Mouse (Mus musculus) gastrocnemius, postnatal 36 days (tissue): ENCODE data around the gene Defb19. TPM values are rescaled to one million over a fixed set of nuclear protein-coding genes. Genes with fewer than 3 reads are reported as not detected.

Experiments used
- DNase-seq, 2 experiments: peaks; one replicate each; pipeline ENCODE4 v3.0.0; 2022
- intact Hi-C: fragments of 180-260 bp; cut with DNase I; formaldehyde crosslinking; loops from one replicate; pipeline ENCODE4 v1.15.1; 2025
- long read RNA-seq, 2 experiments: library from polyadenylated mRNA; stranded (forward); transcript quantifications; one replicate each; pipeline ENCODE4 v2.0.0; 2021
- total RNA-seq, 2 experiments: library from RNA; stranded (reverse); gene quantifications; 2 replicates each; pipeline ENCODE4 v1.2.3; 2021

The Defb19 gene
- total RNA-seq: not detected
- long read RNA-seq, experiment 1: 0 reads
- long read RNA-seq, experiment 2: 0 reads

- no peak for DNase-seq
- intact Hi-C loops: no loop called here
These were observed at the start of gene Defb19 for GRCm38 (mm10) chr2:152580107-152580506. Gene Defb19 (minus strand): TSS chr2:152580312.

- intact Hi-C loops: no loop called here
- no peak for DNase-seq
These were observed 49.8 kb upstream of the Defb19 start for GRCm38 (mm10) chr2:152629904-152630303.

GRCm38 (mm10) chr2:152629239-152629638, 49.1 kb upstream of the Defb19 start:
- intact Hi-C loops: no loop called here

GRCm38 (mm10) chr2:152628066-152628465, 48.0 kb upstream of the Defb19 start:
- intact Hi-C loops: no loop called here
- no peak for DNase-seq

More at GRCm38 (mm10) chr2:152629239-152629638, 49.1 kb upstream of the Defb19 start:
- no peak for DNase-seq

- intact Hi-C loops: no loop called here
- peak in 1 of 2 experiments; percentile 22 for DNase-seq
These were observed 46.9 kb upstream of the Defb19 start, which contains the start of gene Rem1 for GRCm38 (mm10) chr2:152626774-152627591. Gene Rem1 (plus strand): TSS chr2:152626951.

- intact Hi-C loops: no loop called here
- DNase-seq: no peak
These were observed 45.1 kb upstream of the Defb19 start for GRCm38 (mm10) chr2:152625256-152625655.

DNA sequence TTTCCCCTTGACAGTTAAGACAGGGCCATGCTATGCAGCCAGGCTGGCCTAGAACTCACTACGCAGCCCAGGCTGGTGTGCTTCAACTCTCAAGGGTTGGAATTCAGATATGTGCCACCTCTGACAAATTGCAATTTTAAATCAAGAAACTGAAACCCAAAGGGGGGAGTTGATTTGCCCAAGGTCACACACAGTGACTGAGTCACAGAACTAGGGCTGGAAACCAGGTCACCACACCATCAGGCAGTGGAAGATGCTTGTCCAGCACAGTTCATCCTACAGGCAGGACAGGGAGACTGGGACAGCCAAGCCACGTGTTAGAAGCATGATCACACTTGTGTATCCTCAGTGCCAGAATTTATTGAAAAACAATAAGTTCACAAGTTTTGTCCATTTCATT, 44.5 kb upstream of the Defb19 start:
- intact Hi-C loops: no loop called here

GRCm38 (mm10) chr2:152622953-152623352, 42.8 kb upstream of the Defb19 start, which contains the start of gene Defb25:
Gene Defb25 (minus strand): TSS chr2:152623053.
- no peak for DNase-seq
- intact Hi-C loops: no loop called here

More for the DNA sequence above, 44.5 kb upstream of the Defb19 start:
- DNase-seq: no peak

DNA sequence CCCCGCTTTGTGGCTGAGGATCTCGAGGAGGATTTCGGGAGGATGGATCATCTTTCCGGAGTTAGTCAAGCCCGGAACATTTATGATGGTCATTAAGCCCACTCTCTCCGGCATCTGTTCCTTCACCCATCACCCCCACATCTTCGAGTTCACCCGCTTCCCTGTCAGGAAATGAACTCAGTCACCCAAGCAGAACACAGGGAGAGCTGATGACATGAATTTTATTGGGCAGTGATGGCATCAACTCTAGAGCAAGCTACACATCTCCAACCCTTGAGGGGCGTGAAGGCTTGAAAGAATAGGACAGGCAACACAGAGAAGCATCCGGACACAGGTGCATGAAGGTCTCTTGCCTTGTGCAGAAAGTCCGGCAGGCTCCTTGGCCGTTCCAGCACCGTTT, 42.0 kb upstream of the Defb19 start:
- no peak for DNase-seq
- intact Hi-C loops: no loop called here

DNA sequence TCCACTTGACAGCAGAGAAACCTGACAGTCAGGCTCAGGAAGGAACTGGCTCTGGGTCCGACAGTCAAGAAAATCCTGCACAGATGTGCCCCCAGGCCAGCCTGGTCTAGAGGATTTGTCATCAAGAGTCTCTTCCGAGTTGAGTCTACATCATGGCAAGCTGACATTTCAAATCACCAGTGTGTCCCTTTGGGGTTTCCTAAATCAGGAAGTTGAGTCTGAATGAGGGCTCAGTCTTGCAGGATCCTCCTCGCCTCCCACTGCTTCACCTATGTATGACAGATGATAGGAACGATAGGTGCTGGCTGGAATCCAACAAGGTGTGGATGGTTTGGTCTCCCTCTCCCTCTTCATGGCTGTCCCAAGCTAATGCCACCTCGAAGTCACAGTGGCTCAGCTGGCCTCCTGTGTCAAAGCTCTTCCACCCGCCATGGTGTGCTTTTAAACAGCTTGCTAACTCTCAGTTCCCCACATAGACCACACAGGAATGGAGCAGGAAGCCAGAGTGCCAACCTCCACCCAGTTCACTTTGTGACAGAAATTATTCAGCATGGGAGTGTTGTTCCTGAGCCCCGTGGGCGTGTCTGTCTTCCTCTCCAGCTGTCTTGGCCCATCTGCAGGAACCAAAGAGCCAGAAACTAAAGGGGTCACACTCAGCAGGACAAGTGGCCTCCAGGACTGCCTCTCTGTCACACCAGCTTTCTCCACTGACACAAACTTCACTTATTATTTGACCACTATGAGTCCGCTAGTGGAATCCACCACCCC, 40.4 kb upstream of the Defb19 start:
- intact Hi-C loops: loop anchor here (2.0 kb wide), 1 partner anchor 34 kb away; no protein-coding TSS in a partner anchor

DNA sequence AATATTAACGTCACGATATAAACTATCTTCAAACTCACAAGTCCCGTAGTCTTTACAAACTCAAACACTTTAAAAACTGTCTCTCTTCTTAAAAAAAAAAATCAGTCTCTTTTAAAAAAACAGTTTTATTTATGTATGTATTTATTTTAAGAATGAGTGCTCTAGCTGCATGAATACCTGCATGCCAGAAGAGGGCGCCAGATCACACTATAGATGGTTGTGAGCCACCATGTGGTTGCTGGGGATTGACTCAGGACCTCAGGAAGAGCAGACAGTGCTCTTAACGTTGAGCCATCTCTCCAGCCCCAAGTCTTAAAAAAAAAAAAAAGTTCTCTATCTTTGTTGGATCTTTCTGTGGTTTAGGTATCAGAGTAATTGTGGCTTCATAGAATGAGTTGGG, 37.3 kb upstream of the Defb19 start:
- intact Hi-C loops: no loop called here
- no peak for DNase-seq

More for the DNA sequence above, 40.4 kb upstream of the Defb19 start:
- DNase-seq: peak in 1 of 2 experiments; percentile 31

DNA sequence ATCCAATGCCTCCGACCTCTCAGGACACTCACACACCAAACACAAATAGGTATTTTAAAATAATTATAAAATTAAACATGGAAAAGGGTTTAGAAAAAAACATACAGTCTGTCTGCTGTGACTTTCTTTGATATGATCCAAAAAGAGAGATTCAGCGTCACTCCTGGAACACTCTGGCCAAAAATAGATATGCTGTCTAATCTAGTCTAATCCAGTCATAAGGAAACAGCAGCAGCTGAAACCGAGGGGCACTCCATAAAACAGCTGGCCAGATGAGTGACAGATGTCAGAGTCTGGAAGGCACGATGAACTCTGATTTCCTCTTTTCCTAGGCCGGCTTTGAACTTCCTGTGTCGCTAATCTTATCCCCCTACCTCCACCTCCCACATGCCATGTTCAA, 36.4 kb upstream of the Defb19 start:
- DNase-seq: no peak
- intact Hi-C loops: no loop called here

DNA sequence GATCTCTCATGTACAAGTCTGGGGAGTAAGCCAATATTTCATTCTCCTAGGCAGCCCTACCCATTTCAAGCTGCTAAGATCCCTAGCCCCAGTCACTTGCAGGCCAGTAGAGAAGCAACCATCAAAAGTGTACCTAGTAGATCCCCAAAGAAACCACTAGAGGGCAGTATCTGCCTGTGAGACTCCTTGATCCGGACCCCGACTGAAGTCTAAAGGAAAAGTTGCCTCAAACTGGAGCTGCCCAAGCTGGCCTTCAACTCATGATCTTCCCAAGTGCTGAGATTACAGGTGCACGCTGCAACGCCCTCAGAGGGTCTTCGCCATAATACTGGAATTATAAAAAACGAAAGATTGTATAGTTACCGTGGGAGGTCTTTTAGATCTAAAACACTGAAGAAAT, 35.5 kb upstream of the Defb19 start:
- no peak for DNase-seq

DNA sequence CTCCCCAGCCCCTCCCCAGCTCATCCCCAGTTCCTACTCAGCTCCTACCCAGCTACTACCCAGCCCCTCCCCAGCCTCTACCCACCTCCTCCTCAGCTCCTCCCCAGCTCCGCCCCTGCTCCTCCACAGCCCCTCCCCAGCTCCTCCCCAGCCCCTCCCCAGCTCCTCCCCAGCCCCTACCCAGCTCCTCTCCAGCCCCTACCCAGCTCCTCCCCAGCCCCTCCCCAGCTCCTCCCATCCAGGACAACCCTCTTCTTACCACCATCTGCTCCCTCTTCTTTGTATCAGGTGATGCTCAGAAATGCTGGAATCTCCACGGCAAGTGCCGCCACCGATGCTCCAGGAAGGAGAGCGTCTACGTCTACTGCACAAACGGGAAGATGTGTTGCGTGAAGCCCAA, 32.1 kb upstream of the Defb19 start:
- DNase-seq: no peak
- intact Hi-C loops: no loop called here

More for the DNA sequence above, 35.5 kb upstream of the Defb19 start:
- intact Hi-C loops: loop anchor here (2.0 kb wide), 1 partner anchor 43 kb away; no protein-coding TSS in a partner anchor

GRCm38 (mm10) chr2:152608719-152609118, 28.6 kb upstream of the Defb19 start:
- no peak for DNase-seq

GRCm38 (mm10) chr2:152607746-152608145, 27.6 kb upstream of the Defb19 start:
- intact Hi-C loops: no loop called here
- no peak for DNase-seq

More at GRCm38 (mm10) chr2:152608719-152609118, 28.6 kb upstream of the Defb19 start:
- intact Hi-C loops: no loop called here

- DNase-seq: no peak
- intact Hi-C loops: no loop called here
These were observed 23.9 kb upstream of the Defb19 start, which contains the start of gene Defb36 for GRCm38 (mm10) chr2:152604057-152604456. Gene Defb36 (plus strand): TSS chr2:152604327.

GRCm38 (mm10) chr2:152601275-152601960, 21.3 kb upstream of the Defb19 start:
- no peak for DNase-seq
- intact Hi-C loops: no loop called here

GRCm38 (mm10) chr2:152600076-152600475, 20.0 kb upstream of the Defb19 start:
- no peak for DNase-seq
- intact Hi-C loops: no loop called here

DNA sequence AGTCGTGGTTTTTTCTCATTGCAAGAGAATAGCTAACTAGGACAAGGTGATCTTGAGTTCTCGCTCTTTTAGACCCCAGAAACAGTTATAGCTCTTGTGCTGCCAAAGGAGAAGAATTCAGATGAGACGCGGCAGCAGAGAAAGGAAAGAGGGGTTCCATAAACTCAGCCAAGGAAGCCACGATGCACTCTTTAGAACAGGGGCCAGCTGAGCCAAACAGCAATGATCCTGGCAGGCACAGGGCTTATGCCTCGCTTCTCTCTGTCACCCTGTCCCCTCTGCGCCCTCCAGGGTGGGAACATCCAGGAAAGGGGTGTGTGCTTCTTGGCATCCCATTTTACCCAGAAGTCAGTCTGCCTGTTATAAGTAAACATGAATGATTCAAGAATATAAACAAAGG, 19.2 kb upstream of the Defb19 start, which contains the start of gene Defb45:
Gene Defb45 (minus strand): TSS at position 101 of the 400 bp plus-strand sequence.
- DNase-seq: no peak
- intact Hi-C loops: no loop called here
